Comparison of ENCODE assay signal across 8 mouse cellular contexts in the genomic region with DNA sequence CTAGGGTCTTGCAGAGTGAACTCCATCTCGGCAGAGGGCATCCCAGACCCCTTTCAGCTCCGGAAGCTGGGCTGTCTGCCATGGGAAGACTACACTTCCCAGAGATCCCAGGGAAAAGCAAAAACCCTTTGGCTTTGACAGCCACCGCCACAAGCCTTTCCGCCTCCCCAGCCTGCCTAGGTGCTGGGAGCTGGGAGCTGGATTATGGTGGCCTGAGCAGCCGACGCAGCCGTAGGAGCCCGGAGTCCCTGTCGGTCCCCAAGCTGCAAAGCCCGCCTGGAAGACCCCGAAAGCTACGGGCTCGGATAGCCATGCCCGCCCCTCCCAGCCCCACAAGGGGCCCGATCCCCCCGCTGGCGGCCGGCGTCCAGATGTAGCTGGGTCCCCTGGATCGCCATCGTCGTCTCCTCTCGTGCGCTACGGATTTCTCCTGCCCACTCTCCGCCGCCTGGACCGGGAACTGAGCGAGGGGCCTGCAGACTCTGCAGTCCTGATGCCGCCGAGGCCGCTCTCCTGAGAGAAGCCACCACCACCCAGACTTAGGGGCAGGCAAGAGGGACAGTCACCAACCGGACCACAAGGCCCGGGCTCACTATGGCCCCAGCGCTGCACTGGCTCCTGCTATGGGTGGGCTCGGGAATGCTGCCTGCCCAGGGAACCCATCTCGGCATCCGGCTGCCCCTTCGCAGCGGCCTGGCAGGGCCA. TPM values are rescaled to one million over a fixed set of nuclear protein-coding genes. Genes with fewer than 3 reads are reported as not detected.
DNase-seq lines count a peak whose midpoint lies in the region; ATAC-seq and TF ChIP-seq lines count a peak whose summit lies in the region.

A gene (plus strand): TSS at position 147 of the 705 bp plus-strand sequence.

- no peaks in the 10 kb centered on the region for H3K27me3 ChIP-seq in hindbrain, postnatal 0 days (ENCODE audit: insufficient read depth, low read length)

- H3K4me3 ChIP-seq in hindbrain, postnatal 0 days (ENCODE audit: low read length): peak within 1 kb of the TSS; percentile 68
- H3K4me3 ChIP-seq in left cerebral cortex, adult 2 months: peak within 1 kb of the TSS; percentile 94

- intact Hi-C loops in left cerebral cortex, adult 2 months (cut with DNase I): loop anchor here (1.0 kb wide), 1 partner anchor 68 kb away; a partner anchor contains a TSS

- TF ChIP-seq CTCF in hindbrain, postnatal 0 days (IDR thresholded peaks at IDR 0.05; ENCODE audit: low read depth): peak; percentile 64
- peak; percentile 44 for TF ChIP-seq CTCF in left cerebral cortex, adult 2 months (IDR thresholded peaks at IDR 0.05)

- H3K4me1 ChIP-seq in hindbrain, postnatal 0 days (ENCODE audit: insufficient read depth, low read length): peaks cover 25% of the 10 kb centered on the region

- peak within 1 kb of the TSS; percentile 80 for H3K27ac ChIP-seq in hindbrain, postnatal 0 days
- H3K27ac ChIP-seq in left cerebral cortex, adult 2 months: peak within 1 kb of the TSS; percentile 72

- H3K9ac ChIP-seq in hindbrain, postnatal 0 days (replicated peaks; ENCODE audit: low read length): peak within 1 kb of the TSS; percentile 93

- WGBS in hindbrain, postnatal 0 days: 1% methylated on average over 40 of the region's 40 CpGs

- no peaks in the 10 kb centered on the region for H3K9me3 ChIP-seq in hindbrain, postnatal 0 days (ENCODE audit: low read length)

- H3K4me2 ChIP-seq in hindbrain, postnatal 0 days (ENCODE audit: low read depth, low read length): peak within 1 kb of the TSS; percentile 95

- no peaks in the 10 kb centered on the region for H3K36me3 ChIP-seq in hindbrain, postnatal 0 days (ENCODE audit: insufficient read depth, low read length)

- peak; percentile 86 for DNase-seq in adrenal gland, adult 2 months
- peak; percentile 92 for DNase-seq in embryo, embryonic 10.5 days (ENCODE audit: low spot score)
- peak; percentile 85 for DNase-seq in gastrocnemius, postnatal 10 days
- DNase-seq in hindbrain, postnatal 0 days (ENCODE audit: low spot score): peak; percentile 96
- peak; percentile 78 to 85 for DNase-seq in left cerebral cortex, adult 2 months (ENCODE audit: extremely low spot score in 1 of 2, low spot score in 2 of 2)
- DNase-seq in lung, postnatal 36 days: peak; percentile 81
- peak; percentile 87 to 88 for DNase-seq in right cerebral cortex, adult 2 months (ENCODE audit: low spot score in 2 of 2)
- no peak for DNase-seq in B cell, adult 2 months

- ATAC-seq in hindbrain, postnatal 0 days: peak; percentile 90

RNA-seq across cellular contexts. Expression of the gene that starts here (rescaled TPM):
- 10 to 100 TPM; 22.0 to 27.6 TPM for total RNA-seq in adrenal gland, adult 2 months (2021)
- polyA plus RNA-seq in adrenal gland, adult 2 months (2012; rRNA removed): 22.9 and 28.7 TPM in 2 replicates
- total RNA-seq in gastrocnemius, postnatal 10 days (2021): 10 to 100 TPM; 41.8 to 43.4 TPM
- 77.0 and 92.0 TPM in 2 replicates for total RNA-seq in hindbrain, postnatal 0 days (2014; rRNA removed)
- 39.3 TPM in 2 replicates for polyA plus RNA-seq in hindbrain, postnatal 0 days (2015; fragmentation: Nextera tagmentation; extraction: Ambion mirVana)
- total RNA-seq in left cerebral cortex, adult 2 months (2021): 10 to 100 TPM; 77.3 to 79.5 TPM

Comparison
In these comparisons a context has a peak if more than half of its experiments do, and no peak if none do; other contexts are left out.
1. DNase-seq: peak in adrenal gland, adult 2 months (single experiment), embryo, embryonic 10.5 days (single experiment), gastrocnemius, postnatal 10 days (single experiment), hindbrain, postnatal 0 days (single experiment), left cerebral cortex, adult 2 months (2 of 2), lung, postnatal 36 days (single experiment) and right cerebral cortex, adult 2 months (2 of 2); none in B cell, adult 2 months (0 of 2).